Mouse (Mus musculus) testis, adult 2 months (tissue): Measurements from ENCODE around the gene Cd83. TPM values are rescaled to one million over a fixed set of nuclear protein-coding genes. Genes with fewer than 3 reads are reported as not detected.

Source experiments
- H3K27ac ChIP-seq: fragments of 200-500 bp; 2 replicates; pipeline ENCODE4 v1.5.1; 2012; ENCODE audit warnings: low read depth, low read length; ENCODE audit not compliant: control insufficient read depth, insufficient read depth
- H3K27me3 ChIP-seq: fragments of 200-500 bp; 2 replicates; pipeline ENCODE4 v1.6.1; 2012; ENCODE audit warnings: mild to moderate bottlenecking, low read length, moderate library complexity; ENCODE audit not compliant: control insufficient read depth, insufficient read depth
- H3K36me3 ChIP-seq: fragments of 200-500 bp; 2 replicates; pipeline ENCODE4 v1.6.1; 2012; ENCODE audit warnings: mild to moderate bottlenecking, low read length; ENCODE audit not compliant: control insufficient read depth, insufficient read depth
- H3K4me1 ChIP-seq: fragments of 200-500 bp; 2 replicates; pipeline ENCODE4 v1.6.1; 2012; ENCODE audit warnings: low read length; ENCODE audit not compliant: control insufficient read depth, insufficient read depth
- H3K4me3 ChIP-seq: fragments of 200-500 bp; 2 replicates; pipeline ENCODE4 v1.5.1; 2012; ENCODE audit warnings: low read depth, mild to moderate bottlenecking, low read length, moderate library complexity, mixed read lengths; ENCODE audit not compliant: control insufficient read depth
- CTCF ChIP-seq: fragments of 200-500 bp; IDR thresholded peaks from 2 replicates; pipeline ENCODE4 v1.5.1; 2012; ENCODE audit warnings: low read depth, mild to moderate bottlenecking, inconsistent platforms, low read length, moderate library complexity; ENCODE audit not compliant: control insufficient read depth, insufficient read depth, insufficient replicate concordance
- POLR2A ChIP-seq: fragments of 200-500 bp; IDR thresholded peaks from 2 replicates; pipeline ENCODE4 v1.6.1; 2012; ENCODE audit warnings: low read depth, mild to moderate bottlenecking, inconsistent platforms, low read length, moderate library complexity; ENCODE audit not compliant: control insufficient read depth
- polyA plus RNA-seq: library from polyadenylated mRNA; depleted of rRNA; stranded (reverse); fragments of >200 nt; gene quantifications from 2 replicates; pipeline ENCODE4 v1.2.3, GENCODE M21; 2012; rRNA removed

The Cd83 gene
- polyA plus RNA-seq: 0.10 and 0.15 TPM in 2 replicates

- Histone ChIP-seq H3K4me1 (peaks cover 10% of the 10 kb centered on the region), H3K27ac (no peak within 1 kb of the TSS), H3K4me3 (peak within 1 kb of the TSS; percentile 49), H3K27me3 (no peaks in the 10 kb centered on the region; the same call in 1 of the 2 replicates), H3K36me3 (no peaks in the 10 kb centered on the region)
- TF ChIP-seq POLR2A (no peak), CTCF (no peak)
These were observed at the start of gene Cd83 for GRCm38 (mm10) chr13:43784725-43785711. TSS of gene Cd83 (plus strand) at chr13:43784775.

GRCm38 (mm10) chr13:43739598-43740275 is 44.8 kb upstream of the Cd83 start:
- no peak overlapping the region for H3K27ac ChIP-seq

GRCm38 (mm10) chr13:43740276-43740608 is 44.3 kb upstream of the Cd83 start:
- no peaks in the 10 kb centered on the region for H3K27me3 ChIP-seq
- TF ChIP-seq POLR2A: no peak
- TF ChIP-seq CTCF: no peak
- no peak overlapping the region for H3K27ac ChIP-seq
- H3K36me3 ChIP-seq: no peaks in the 10 kb centered on the region
- peaks cover 4% of the 10 kb centered on the region for H3K4me1 ChIP-seq
- no peak overlapping the region for H3K4me3 ChIP-seq

More at GRCm38 (mm10) chr13:43739598-43740275, 44.8 kb upstream of the Cd83 start:
- no peaks in the 10 kb centered on the region for H3K27me3 ChIP-seq
- H3K4me3 ChIP-seq: no peak overlapping the region
- no peaks in the 10 kb centered on the region for H3K36me3 ChIP-seq
- peaks cover 4% of the 10 kb centered on the region for H3K4me1 ChIP-seq
- no peak for TF ChIP-seq POLR2A
- peak; percentile 91 for TF ChIP-seq CTCF

GRCm38 (mm10) chr13:43742677-43743076 is 41.9 kb upstream of the Cd83 start:
- Histone ChIP-seq H3K27ac (no peak overlapping the region), H3K27me3 (no peaks in the 10 kb centered on the region), H3K4me3 (no peak overlapping the region), H3K36me3 (no peaks in the 10 kb centered on the region), H3K4me1 (peaks cover 4% of the 10 kb centered on the region)
- TF ChIP-seq CTCF (0 out of 2 replicates have a peak, but pooled peaks have one; percentile 13), POLR2A (no peak)

- H3K27ac ChIP-seq: no peak overlapping the region
- TF ChIP-seq CTCF: no peak
- TF ChIP-seq POLR2A: no peak
- H3K27me3 ChIP-seq: no peaks in the 10 kb centered on the region
These were observed 40.3 kb upstream of the Cd83 start for GRCm38 (mm10) chr13:43744259-43744658.

GRCm38 (mm10) chr13:43750301-43750700 is 34.3 kb upstream of the Cd83 start:
- H3K27ac ChIP-seq: no peak overlapping the region
- no peak for TF ChIP-seq CTCF
- TF ChIP-seq POLR2A: no peak
- H3K27me3 ChIP-seq: no peaks in the 10 kb centered on the region
- no peak overlapping the region for H3K4me3 ChIP-seq
- H3K36me3 ChIP-seq: no peaks in the 10 kb centered on the region
- no peaks in the 10 kb centered on the region for H3K4me1 ChIP-seq

More at GRCm38 (mm10) chr13:43744259-43744658, 40.3 kb upstream of the Cd83 start:
- peaks cover 4% of the 10 kb centered on the region for H3K4me1 ChIP-seq
- H3K4me3 ChIP-seq: no peak overlapping the region
- no peaks in the 10 kb centered on the region for H3K36me3 ChIP-seq

- TF ChIP-seq POLR2A (no peak), CTCF (no peak)
These were observed 33.6 kb upstream of the Cd83 start for GRCm38 (mm10) chr13:43750966-43751365.

More at GRCm38 (mm10) chr13:43750966-43751365, 33.6 kb upstream of the Cd83 start:
- no peak overlapping the region for H3K4me3 ChIP-seq
- no peaks in the 10 kb centered on the region for H3K4me1 ChIP-seq
- H3K27me3 ChIP-seq: no peaks in the 10 kb centered on the region
- H3K36me3 ChIP-seq: no peaks in the 10 kb centered on the region
- H3K27ac ChIP-seq: no peak overlapping the region
